Mouse (Mus musculus): ENCODE data around the gene Slc34a3.

DNA sequence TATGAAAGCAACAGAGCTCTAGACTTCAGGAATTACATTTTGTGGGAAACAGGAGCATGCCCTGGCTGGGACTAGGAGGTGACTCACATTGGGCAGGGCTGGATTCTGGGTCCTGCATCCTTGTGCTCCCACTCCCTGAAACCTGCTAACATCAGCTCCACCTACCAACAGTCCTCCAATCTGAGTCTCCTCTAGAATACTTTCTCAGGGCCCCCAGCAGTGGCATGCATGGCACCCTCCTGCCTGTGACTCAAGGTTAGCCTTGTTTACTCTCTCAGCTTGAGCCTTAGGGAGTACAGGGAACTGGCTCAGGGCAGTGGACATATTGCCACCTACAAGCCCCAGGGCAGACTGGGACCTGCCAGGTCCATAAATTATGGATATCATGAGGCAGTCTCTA lies 3.9 kb upstream of the Slc34a3 start:
- TF ChIP-seq CTCF (conservative IDR thresholded peaks at IDR 0.05; ENCODE audit: low read length): no peak
- no peak for TF ChIP-seq POU5F1 (IDR thresholded peaks at IDR 0.05; ENCODE audit: borderline replicate concordance, low read length)
- no peak for TF ChIP-seq NANOG (IDR thresholded peaks at IDR 0.05; ENCODE audit: borderline replicate concordance, low read length)
